Mouse (Mus musculus): ENCODE results near the gene Srrm1.

The Srrm1 gene

GRCm38 (mm10) chr4:135353794-135354450 is 801 bp upstream of the Srrm1 start:
- DNase-seq (ENCODE audit: low spot score) = peak; percentile 16

DNA sequence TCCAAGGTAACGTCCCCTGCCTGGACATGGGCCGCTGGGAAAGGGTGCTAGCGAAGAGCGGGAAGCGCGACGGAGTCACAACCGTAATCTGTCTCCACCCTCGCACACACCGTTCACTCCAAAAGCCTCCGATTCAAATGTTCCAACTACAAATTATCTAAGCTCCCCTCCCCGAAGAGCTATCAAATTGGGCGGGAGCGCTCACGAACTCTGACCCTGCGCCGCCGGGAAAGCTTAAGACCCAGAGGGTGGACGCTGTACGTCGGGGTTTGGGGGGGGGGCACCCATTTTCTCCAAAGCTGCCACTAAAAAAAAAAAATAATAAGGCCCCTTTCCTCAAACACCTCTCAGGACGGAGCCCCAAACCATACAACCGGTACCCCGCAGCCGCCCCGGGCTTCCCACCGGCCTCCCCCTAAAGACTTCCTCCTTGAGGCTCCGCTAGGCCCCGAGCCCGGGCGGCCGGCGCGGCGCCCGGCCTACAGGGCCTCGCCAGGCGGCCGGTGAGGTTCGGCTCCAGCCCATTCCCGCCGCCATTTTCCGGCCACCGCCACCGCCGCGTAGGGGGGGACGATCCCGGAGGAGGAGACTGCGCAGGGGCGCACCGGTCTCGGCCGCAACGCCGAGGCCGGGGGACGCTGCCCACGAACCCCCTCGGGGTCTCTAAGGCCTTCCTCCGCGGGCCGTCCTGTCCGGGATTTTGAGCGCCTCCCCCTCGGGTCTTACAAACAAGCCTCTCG is 625 bp downstream of the Srrm1 start:
- peak; percentile 55 for DNase-seq (ENCODE audit: low spot score)

DNA sequence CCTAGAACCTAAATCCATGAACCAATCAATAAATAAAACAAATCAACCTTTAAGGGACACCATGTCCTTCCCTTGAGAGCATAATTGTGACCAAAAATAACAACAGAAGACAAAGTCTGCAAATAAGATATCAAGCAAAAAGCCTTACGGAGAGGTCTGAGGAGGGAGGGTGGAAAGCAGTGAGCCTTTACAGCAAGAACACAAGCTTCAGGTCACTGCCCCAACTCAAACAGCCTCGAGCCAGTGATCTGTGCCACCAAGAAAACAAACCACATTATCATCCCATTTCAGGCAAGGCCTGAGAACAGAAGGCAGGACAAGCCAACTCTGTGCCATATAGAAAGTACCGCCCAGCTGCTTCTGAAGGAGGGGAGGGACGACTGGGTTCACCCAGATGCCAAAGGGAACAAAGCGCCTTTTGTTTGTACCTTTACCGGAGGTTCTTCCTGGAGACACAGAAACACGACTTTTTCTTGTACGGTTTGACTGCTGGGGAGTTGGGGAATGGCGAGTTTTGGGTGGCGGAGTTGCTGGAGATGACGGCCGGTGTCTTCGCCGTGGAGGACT is 15.7 kb downstream of the Srrm1 start:
- no peak for DNase-seq (ENCODE audit: low spot score)

GRCm38 (mm10) chr4:135336023-135336357 is 17.1 kb downstream of the Srrm1 start:
- no peak for DNase-seq (ENCODE audit: low spot score)

GRCm38 (mm10) chr4:135335327-135336022 is 17.6 kb downstream of the Srrm1 start:
- DNase-seq (ENCODE audit: low spot score) = no peak

DNA sequence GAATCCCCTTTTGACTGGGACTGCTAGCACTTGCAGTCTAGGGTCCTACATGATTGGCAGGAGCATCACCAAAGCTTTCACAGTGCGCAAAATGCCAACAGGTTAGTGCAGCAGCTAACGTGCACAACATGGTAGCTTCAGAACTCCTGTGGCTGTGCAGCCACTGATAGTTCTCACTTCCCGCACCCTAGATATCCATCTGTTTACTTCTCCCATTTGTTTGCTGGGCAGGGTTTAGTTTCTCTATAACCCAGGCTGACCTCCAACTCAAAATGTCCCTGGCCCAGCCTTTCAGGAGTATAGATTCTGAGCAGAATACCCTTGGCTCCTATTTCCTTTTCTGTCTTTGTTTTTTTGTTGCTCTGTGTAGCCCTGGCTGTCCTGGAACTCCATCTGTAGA is 26.7 kb downstream of the Srrm1 start:
- no peak for DNase-seq (ENCODE audit: low spot score)

GRCm38 (mm10) chr4:135326046-135326445 is 27.1 kb downstream of the Srrm1 start:
- DNase-seq (ENCODE audit: low spot score) = no peak

GRCm38 (mm10) chr4:135323021-135323420 is 30.1 kb downstream of the Srrm1 start:
- DNase-seq (ENCODE audit: low spot score) = no peak

DNA sequence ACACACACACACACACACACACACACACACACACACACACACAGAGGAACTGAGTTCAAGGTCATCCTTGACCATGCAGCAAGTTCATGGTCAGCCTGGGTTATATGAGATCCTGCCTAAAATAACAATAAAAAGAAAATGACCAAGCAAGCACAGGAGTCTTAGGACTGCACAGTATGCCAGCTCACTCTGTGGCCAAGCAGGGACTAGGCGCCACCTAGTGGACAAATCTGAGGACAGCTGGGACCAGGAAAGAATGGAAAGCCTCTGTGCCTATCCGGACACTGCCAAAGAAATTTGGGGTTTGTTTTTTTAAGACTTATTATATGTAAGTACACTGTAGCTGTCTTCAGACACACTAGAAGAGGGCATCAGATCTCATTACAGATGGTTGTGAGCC is 35.2 kb downstream of the Srrm1 start:
- peak; percentile 89 for DNase-seq (ENCODE audit: low spot score)

GRCm38 (mm10) chr4:135317539-135317938 is 35.6 kb downstream of the Srrm1 start:
- no peak for DNase-seq (ENCODE audit: low spot score)

- DNase-seq (ENCODE audit: low spot score) = no peak
Measured at GRCm38 (mm10) chr4:135315287-135315686, 37.8 kb downstream of the Srrm1 start.

- no peak for DNase-seq (ENCODE audit: low spot score)
Measured at GRCm38 (mm10) chr4:135314419-135314832, 38.7 kb downstream of the Srrm1 start.

DNA sequence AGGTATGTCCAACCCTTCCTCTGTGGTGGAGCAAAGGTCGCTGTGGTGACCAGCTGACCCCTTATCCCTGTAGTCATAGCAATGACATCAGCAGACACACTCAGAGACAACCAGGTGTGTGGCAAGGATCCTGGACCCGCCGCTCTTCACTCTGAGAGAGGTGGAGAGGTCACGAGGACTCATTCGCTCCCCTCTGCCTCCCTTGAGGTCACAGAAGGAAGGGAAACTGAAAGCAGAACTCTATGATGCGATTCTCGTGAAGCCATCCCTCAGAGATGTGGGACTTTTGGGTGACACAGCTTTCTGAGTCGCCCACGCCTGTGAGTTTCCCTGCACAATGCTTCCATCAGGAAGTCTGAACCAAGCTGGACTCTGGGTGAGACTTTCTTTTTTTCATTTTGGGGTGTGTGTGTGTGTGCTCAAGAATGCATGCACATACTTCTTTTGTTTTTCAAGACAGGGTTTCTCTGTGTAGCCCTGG is 39.3 kb downstream of the Srrm1 start:
- DNase-seq (ENCODE audit: low spot score) = no peak

DNA sequence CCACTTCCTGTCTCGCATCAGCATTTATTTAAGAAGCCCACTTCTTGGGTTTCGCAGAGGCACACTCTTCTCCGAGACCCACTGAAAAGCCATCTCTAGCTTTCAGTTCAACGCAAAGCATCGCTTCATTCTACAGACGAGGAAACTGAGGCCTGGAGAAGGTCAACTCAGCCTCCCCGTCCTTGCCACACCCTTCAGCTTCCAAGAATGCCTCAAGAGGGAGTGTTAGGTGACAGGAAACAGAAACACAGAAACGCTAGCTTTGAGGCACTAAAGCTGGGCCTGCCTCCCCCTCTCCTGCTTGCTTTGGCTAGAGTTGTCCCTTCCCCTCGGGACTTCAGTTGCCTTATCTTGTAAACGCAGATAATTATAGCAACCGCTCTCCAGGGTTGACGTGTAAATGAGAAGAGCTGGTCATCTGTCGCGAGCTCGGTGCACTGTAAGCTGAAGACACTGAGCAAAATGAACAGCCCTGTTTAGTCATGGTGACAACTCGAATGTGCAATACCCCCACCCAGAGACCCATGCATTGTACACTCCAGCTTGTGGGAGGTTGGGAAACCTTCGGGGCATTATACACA is 39.9 kb downstream of the Srrm1 start:
- peak; percentile 35 for DNase-seq (ENCODE audit: low spot score)

DNA sequence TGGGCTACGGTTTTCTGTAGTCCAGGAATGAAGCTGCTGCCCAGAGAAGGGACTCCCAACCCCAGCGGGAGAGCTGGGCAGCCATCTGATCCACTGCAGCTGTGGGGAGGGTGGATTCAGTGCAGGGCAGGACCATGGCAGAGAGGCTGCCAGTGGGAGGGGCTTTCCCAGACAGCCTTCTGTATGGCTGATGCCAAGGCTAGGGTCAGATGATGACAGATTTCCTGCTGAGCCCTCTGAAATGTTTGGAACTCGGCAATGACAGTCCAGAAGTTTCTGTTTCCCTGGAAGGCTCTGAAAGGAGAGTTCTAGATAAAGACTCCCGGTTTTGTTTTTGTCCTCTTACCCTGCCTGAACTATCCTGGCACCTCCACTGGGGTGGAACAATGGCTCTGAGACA is 40.4 kb downstream of the Srrm1 start:
- DNase-seq (ENCODE audit: low spot score) = no peak

DNA sequence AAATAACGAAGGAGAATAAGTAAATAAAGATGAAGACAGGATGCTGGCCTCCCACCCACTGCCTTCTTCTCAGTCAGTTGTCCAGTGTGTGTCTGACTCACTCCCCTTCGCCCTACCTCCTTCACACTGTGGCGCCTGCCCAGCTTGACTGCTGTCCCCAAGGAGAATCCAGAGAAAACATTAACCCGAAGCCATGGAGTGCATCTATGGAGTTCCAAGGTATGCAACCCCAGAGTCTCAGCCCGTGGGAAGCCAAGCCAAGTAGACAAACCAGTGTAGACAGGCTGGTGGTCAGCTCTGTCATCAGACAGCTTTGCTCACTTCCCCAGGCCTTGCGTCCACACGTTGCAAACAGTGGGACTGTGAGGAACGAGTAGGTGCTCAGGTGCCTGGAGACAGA is 42.8 kb downstream of the Srrm1 start:
- no peak for DNase-seq (ENCODE audit: low spot score)

DNA sequence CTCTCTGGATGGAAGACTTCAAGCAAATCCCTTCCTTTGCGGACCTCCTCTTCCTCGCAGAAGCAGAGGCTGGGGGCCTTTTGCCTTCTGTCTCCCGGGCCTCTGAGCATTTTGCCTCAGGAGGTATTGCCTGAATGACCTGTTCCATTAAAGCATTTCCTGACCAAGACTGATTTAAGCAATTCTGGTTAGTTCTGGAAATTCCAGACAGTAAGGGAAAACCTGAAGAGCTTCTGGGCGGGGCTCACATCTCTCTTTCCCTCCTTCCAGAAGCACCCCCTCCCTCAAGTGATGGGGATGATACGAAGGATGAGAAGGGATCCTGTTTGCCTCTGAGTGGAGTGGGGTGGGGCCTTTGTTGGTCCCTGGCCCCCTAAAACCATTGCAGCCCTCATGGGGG is 43.4 kb downstream of the Srrm1 start:
- no peak for DNase-seq (ENCODE audit: low spot score)

DNA sequence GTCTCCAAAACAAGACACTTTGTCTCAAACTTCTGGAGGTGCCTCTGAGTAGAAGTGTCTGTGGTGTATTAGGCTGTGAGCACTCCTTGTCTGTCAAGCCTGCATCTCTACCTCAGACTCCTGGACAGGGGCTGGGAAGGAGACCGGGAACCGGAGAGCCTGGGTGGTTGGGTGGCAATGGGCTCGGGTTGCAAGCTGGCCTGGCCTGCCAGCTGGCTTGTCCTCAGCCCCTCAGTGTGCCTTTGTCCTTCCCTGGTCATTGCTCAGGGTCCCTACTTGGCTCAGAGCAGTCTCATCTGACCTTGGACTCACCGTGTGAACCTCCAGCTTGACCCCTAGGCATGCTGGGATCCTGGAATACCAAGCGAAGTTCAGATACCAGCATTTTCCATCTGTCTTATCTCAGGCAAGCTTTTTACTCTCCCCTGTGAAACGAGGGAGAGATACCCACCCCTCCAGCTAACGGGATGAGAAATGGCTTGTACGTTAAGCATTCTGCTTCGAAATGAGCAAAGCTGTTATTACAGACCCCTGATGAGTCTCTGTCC is 43.9 kb downstream of the Srrm1 start:
- no peak for DNase-seq (ENCODE audit: low spot score)

GRCm38 (mm10) chr4:135306971-135307632 is 46.0 kb downstream of the Srrm1 start:
- DNase-seq (ENCODE audit: low spot score) = no peak

- no peak for DNase-seq (ENCODE audit: low spot score)
Measured at GRCm38 (mm10) chr4:135306533-135306932, 46.6 kb downstream of the Srrm1 start.

DNA sequence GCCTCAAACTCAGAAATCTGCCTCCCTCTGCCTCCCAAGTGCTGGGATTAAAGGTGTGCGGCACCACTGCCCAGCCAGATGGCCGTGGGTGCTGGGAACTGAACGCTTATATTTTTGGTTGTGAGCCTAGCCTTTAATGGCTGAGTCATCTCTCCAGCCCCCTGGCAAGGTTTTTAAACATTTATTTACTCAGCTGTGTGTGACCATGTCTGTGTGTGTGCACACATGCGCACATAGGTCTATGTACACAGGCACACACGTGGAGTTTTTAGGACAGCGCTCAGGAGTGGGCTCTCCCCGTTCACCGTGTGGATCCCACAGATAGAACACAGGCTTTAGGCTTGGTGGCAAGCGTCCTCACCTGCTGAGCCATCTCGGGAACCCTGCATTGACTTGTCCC is 50.9 kb downstream of the Srrm1 start:
- no peak for DNase-seq (ENCODE audit: low spot score)

DNA sequence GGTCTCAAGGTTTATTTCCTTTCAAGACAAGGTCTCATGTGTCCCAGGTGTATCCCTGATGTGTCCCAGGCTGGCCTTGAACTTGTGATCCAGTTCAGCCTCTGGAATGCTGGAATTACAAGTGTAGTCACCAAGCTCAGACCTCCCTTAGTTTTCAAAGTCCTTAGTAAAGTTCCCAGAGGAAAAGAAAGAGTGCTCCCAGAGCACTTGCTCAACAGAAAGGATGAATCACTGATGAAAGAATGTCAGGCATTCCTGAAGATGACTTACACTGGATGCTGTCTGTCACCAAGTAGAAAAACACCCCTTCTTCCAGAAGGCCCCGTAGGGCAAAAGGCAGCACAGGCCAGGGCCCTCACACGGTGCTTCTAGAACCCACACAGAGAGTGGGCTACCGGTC is 52.0 kb downstream of the Srrm1 start:
- no peak for DNase-seq (ENCODE audit: low spot score)

Measured in embryo, embryonic 10 days (tissue).